Mouse (Mus musculus) heart, postnatal 36 days (tissue): ENCODE results near the gene Klhl10. TPM values are rescaled to one million over a fixed set of nuclear protein-coding genes. Genes with fewer than 3 reads are reported as not detected.

ENCODE experiments used
- DNase-seq, 2 experiments: peaks; one replicate each; pipeline ENCODE4 v3.0.0; 2021 to 2022
- intact Hi-C: fragments of 180-260 bp; cut with DNase I; formaldehyde crosslinking; loops from one replicate; pipeline ENCODE4 v1.15.1; 2025
- microRNA-seq, 2 experiments: library from miRNA; unstranded; fragments of <30 nt; microRNA quantifications; one replicate each; pipeline ENCODE4 v1.2.0; 2021; ENCODE audit warnings: borderline number of aligned reads in 2 of 2
- total RNA-seq, 2 experiments: library from RNA; stranded (reverse); gene quantifications; 2 replicates each; pipeline ENCODE4 v1.2.3; 2021

Gene Klhl10
- total RNA-seq, 2 experiments from 2014 or later: 0.86 to 0.92 TPM

DNA sequence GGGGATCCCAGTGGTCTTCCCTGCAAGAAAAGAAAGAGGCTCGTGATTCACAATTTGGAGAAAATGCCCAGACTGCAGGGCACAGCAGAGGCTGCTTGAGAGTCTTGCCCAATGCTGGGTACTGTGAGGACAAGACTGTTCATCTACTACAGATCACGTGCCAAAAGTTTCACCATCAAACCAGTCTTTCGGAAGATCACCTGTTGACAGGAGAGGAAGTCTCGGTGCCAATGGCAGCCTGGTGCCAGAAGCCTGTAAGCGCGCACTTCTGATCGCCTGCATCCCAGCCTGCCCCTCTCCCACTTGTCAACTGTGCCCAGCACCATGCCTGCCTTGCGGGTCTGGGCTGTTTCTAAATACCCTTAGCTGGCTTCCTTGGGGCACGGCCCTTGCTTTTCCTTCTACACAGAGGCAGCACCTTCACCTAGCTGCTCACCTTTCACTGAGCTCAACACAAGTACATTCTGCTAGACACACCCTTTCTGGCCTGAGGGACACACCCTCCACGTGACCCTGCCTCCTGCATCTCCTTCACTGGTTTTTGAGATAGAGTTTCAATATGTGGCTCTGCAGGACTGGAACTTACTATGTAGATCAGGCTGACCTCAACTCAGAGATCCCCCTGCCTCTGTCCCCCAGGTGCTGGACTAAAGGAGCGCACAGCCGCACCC, 63.4 kb downstream of the Klhl10 start:
- DNase-seq: no peak
- intact Hi-C loops: no loop called here

DNA sequence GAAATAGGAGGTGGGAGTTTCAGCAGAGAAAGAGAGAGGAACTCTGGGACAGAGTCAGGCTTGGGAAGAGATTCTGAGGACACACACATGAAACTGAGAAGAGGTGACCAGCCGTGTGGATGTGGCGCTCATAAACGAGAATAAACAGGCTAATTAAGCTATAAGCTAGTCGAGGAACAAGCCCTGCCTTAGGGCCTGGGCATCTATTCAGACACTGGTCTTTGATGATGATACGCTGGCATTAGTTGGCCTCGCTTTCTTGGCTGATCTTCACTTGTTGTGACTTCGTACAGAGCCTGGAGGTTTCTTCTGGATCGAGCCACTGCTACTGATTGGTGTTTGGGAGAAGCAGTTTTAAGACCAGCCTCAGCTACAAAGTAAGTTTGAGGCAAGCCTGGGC, 64.3 kb downstream of the Klhl10 start:
- no peak for DNase-seq
- intact Hi-C loops: no loop called here

Small RNAs within 50 kb of the gene (microRNA-seq; reads per million reads assigned to microRNA genes)
- gene Gm27374 (0 reads per million in 2 experiments), gene Mir7116 (0 reads per million in 2 experiments)

Other genes starting within 250 kb of the Klhl10 start
- gene Krt9, start 248.7 kb upstream of the Klhl10 start, total RNA-seq: not detected
- gene Krt14, start 234.4 kb upstream of the Klhl10 start, total RNA-seq: under 1 TPM; 0.19 to 0.61 TPM
- gene Krt16, start 193.0 kb upstream of the Klhl10 start, total RNA-seq: not detected
- gene Krt17, start 180.9 kb upstream of the Klhl10 start, total RNA-seq: not detected
- gene Krt42, start 172.0 kb upstream of the Klhl10 start, total RNA-seq: not detected
- gene Eif1, start 122.0 kb upstream of the Klhl10 start, total RNA-seq: 1,000 to 10,000 TPM; 1,603 to 1,774 TPM
- gene Gast, start 107.5 kb upstream of the Klhl10 start, total RNA-seq: not detected
- 1 to 10 TPM; 1.6 to 1.8 TPM for gene Hap1, start 85.8 kb upstream of the Klhl10 start, total RNA-seq
- 100 to 1,000 TPM; 252 to 272 TPM for gene Jup, start 44.2 kb upstream of the Klhl10 start, total RNA-seq
- gene P3h4, start 27.1 kb upstream of the Klhl10 start, total RNA-seq: 10 to 100 TPM; 16.3 to 18.2 TPM
- 10 to 100 TPM; 12.9 to 13.4 TPM for gene Fkbp10, start 26.2 kb upstream of the Klhl10 start, total RNA-seq
- gene Nt5c3b, start 109 bp upstream of the Klhl10 start, total RNA-seq: 10 to 100 TPM; 29.7 to 29.8 TPM
- gene Klhl11, start 30.8 kb downstream of the Klhl10 start, total RNA-seq: 1 to 10 TPM; 7.6 to 8.2 TPM
- gene Acly, start 86.1 kb downstream of the Klhl10 start, total RNA-seq: 10 to 100 TPM; 27.3 to 38.1 TPM
- gene Ttc25, start 103.7 kb downstream of the Klhl10 start, total RNA-seq: under 1 TPM; 0.22 to 0.49 TPM
- gene Cnp, start 133.0 kb downstream of the Klhl10 start, total RNA-seq: 1 to 10 TPM; 5.5 to 7.2 TPM
- gene Nkiras2, start 177.3 kb downstream of the Klhl10 start, total RNA-seq: 10 to 100 TPM; 57.2 to 59.2 TPM
- 100 to 1,000 TPM; 123 to 133 TPM for gene Dnajc7, start 178.3 kb downstream of the Klhl10 start, total RNA-seq